Mouse (Mus musculus) MEL (cell line): ENCODE data around the gene Pgam1. TPM values are rescaled to one million over a fixed set of nuclear protein-coding genes. Genes with fewer than 3 reads are reported as not detected.

Experiments
- DNase-seq: peaks from one replicate; pipeline ENCODE4 v3.0.0; 2011; ENCODE audit warnings: low read depth, low spot score
- H3K27ac ChIP-seq: 2 replicates; pipeline ENCODE4 v1.5.1; 2012; ENCODE audit warnings: low read depth, mild to moderate bottlenecking, control low read depth, low read length, moderate library complexity; ENCODE audit not compliant: control insufficient read depth
- H3K27me3 ChIP-seq, 2 experiments: fragments of 150-350 bp in 1 of 2; sonication (generic) in 1 of 2; 2 replicates each; pipeline ENCODE4 v1.6.1; 2012; ENCODE audit warnings: low read length in 2 of 2, mild to moderate bottlenecking in 2 of 2, improper control_type of control experiment in 1 of 2, moderate library complexity in 1 of 2; ENCODE audit not compliant: insufficient read depth in 2 of 2, control insufficient read depth in 1 of 2
- H3K36me3 ChIP-seq, 2 experiments: 2 replicates each; pipeline ENCODE4 v1.6.1; 2012 to 2014; ENCODE audit warnings: low read length in 2 of 2, improper control_type of control experiment in 1 of 2, inconsistent platforms in 1 of 2, mild to moderate bottlenecking in 1 of 2; ENCODE audit not compliant: insufficient read depth in 2 of 2, control insufficient read depth in 1 of 2
- H3K4me1 ChIP-seq, 2 experiments: fragments of 150-350 bp in 1 of 2; sonication (generic) in 1 of 2; 2 replicates each; pipeline ENCODE4 v1.6.1; 2012; ENCODE audit warnings: low read length in 2 of 2, improper control_type of control experiment in 1 of 2, mild to moderate bottlenecking in 1 of 2; ENCODE audit not compliant: insufficient read depth in 2 of 2, control insufficient read depth in 1 of 2
- H3K4me3 ChIP-seq, 2 experiments: fragments of 150-350 bp in 1 of 2; sonication (generic) in 1 of 2; 2 replicates each; pipeline ENCODE4 v1.5.1; 2012; ENCODE audit warnings: low read depth in 2 of 2, low read length in 2 of 2, mild to moderate bottlenecking in 2 of 2, moderate library complexity in 2 of 2, control low read depth in 1 of 2, improper control_type of control experiment in 1 of 2; ENCODE audit not compliant: control insufficient read depth in 1 of 2, insufficient read depth in 1 of 2
- H3K79me2 ChIP-seq: 2 replicates; pipeline ENCODE4 v1.6.1; 2012; ENCODE audit warnings: mild to moderate bottlenecking, low read length, moderate library complexity; ENCODE audit not compliant: control insufficient read depth, poor library complexity, insufficient read depth
- H3K9ac ChIP-seq: 2 replicates; pipeline ENCODE4 v1.6.1; 2012; ENCODE audit warnings: low read depth, mild to moderate bottlenecking, control low read depth, low read length, moderate library complexity; ENCODE audit not compliant: control insufficient read depth, poor library complexity, severe bottlenecking
- H3K9me3 ChIP-seq: fragments of 150-350 bp; sonication (generic); replicated peaks from 2 replicates; pipeline ENCODE4 v1.6.1; 2012; ENCODE audit warnings: mild to moderate bottlenecking, low read length, improper control_type of control experiment, moderate library complexity; ENCODE audit not compliant: insufficient read depth
- BHLHE40 ChIP-seq: IDR thresholded peaks from 2 replicates; pipeline ENCODE4 v1.6.1; 2012; ENCODE audit warnings: low read depth, mild to moderate bottlenecking, inconsistent platforms, low read length, improper control_type of control experiment, borderline replicate concordance
- CHD1 ChIP-seq: IDR thresholded peaks from 2 replicates; pipeline ENCODE4 v1.6.1; 2012; ENCODE audit warnings: low read depth, mild to moderate bottlenecking, inconsistent platforms, low read length, improper control_type of control experiment
- ETS1 ChIP-seq: IDR thresholded peaks from 2 replicates; pipeline ENCODE4 v1.6.1; 2012; ENCODE audit warnings: low read depth, mild to moderate bottlenecking, inconsistent platforms, low read length, improper control_type of control experiment, moderate library complexity
- JUND ChIP-seq: IDR thresholded peaks from 2 replicates; pipeline ENCODE4 v1.6.1; 2011; ENCODE audit warnings: low read depth, mild to moderate bottlenecking, improper control_type of control experiment, low read length
- MAX ChIP-seq: IDR thresholded peaks from 2 replicates; pipeline ENCODE4 v1.6.1; 2011; ENCODE audit warnings: low read length, improper control_type of control experiment
- MEF2A ChIP-seq: IDR thresholded peaks from 2 replicates; pipeline ENCODE4 v1.6.1; 2014; ENCODE audit warnings: low read depth, mild to moderate bottlenecking, inconsistent platforms, low read length, improper control_type of control experiment; ENCODE audit not compliant: poor library complexity, insufficient replicate concordance, severe bottlenecking; ENCODE audit errors: extremely low read depth
- MYC ChIP-seq: IDR thresholded peaks from 2 replicates; pipeline ENCODE4 v1.6.1; 2011; ENCODE audit warnings: low read depth, mild to moderate bottlenecking, low read length, improper control_type of control experiment, moderate library complexity
- NELFE ChIP-seq: IDR thresholded peaks from 2 replicates; pipeline ENCODE4 v1.6.1; 2011; ENCODE audit warnings: low read depth, low read length, improper control_type of control experiment
- NRF1 ChIP-seq: IDR thresholded peaks from 2 replicates; pipeline ENCODE4 v1.6.1; 2014; ENCODE audit warnings: low read depth, mild to moderate bottlenecking, inconsistent platforms, low read length, improper control_type of control experiment, moderate library complexity; ENCODE audit not compliant: poor library complexity, insufficient read depth, severe bottlenecking
- POLR2A ChIP-seq, 2 experiments: IDR thresholded peaks; 2 replicates each; pipeline ENCODE4 v1.6.1; 2011 to 2012; ENCODE audit warnings: low read length in 2 of 2, mild to moderate bottlenecking in 2 of 2, control low read depth in 1 of 2, improper control_type of control experiment in 1 of 2, low read depth in 1 of 2, moderate library complexity in 1 of 2; ENCODE audit not compliant: control insufficient read depth in 1 of 2, insufficient read depth in 1 of 2, poor library complexity in 1 of 2
- RAD21 ChIP-seq: IDR thresholded peaks from 2 replicates; pipeline ENCODE4 v1.6.1; 2011; ENCODE audit warnings: mild to moderate bottlenecking, low read depth, low read length, improper control_type of control experiment
- RCOR1 ChIP-seq: IDR thresholded peaks from 2 replicates; pipeline ENCODE4 v1.6.1; 2012; ENCODE audit warnings: low read depth, mild to moderate bottlenecking, inconsistent platforms, low read length, improper control_type of control experiment
- SIN3A ChIP-seq: IDR thresholded peaks from 2 replicates; pipeline ENCODE4 v1.6.1; 2012; ENCODE audit warnings: low read length, improper control_type of control experiment, inconsistent platforms
- TCF12 ChIP-seq: IDR thresholded peaks from 2 replicates; pipeline ENCODE4 v1.6.1; 2014; ENCODE audit warnings: low read depth, mild to moderate bottlenecking, inconsistent platforms, low read length, improper control_type of control experiment, moderate library complexity
- UBTF ChIP-seq: IDR thresholded peaks from 2 replicates; pipeline ENCODE4 v1.6.1; 2012; ENCODE audit warnings: low read depth, mild to moderate bottlenecking, inconsistent platforms, low read length, improper control_type of control experiment, moderate library complexity, borderline replicate concordance; ENCODE audit not compliant: insufficient read depth
- ZC3H11A ChIP-seq: IDR thresholded peaks from 2 replicates; pipeline ENCODE4 v1.6.1; 2012; ENCODE audit warnings: low read depth, mild to moderate bottlenecking, inconsistent platforms, low read length, improper control_type of control experiment
- ZNF384 ChIP-seq: IDR thresholded peaks from 2 replicates; pipeline ENCODE4 v1.6.1; 2012; ENCODE audit warnings: low read depth, mild to moderate bottlenecking, inconsistent platforms, low read length, improper control_type of control experiment
- polyA plus RNA-seq, 2 experiments: library from polyadenylated mRNA; stranded (reverse) in 1 of 2; unstranded in 1 of 2; fragments of >175 nt in 1 of 2; fragments of >200 nt in 1 of 2; gene quantifications; 2 replicates each; pipeline versions ENCODE4 v1.2.1 to v1.2.4; 2012; ENCODE audit warnings: low replicate concordance in 2 of 2, low read depth in 1 of 2; ENCODE audit not compliant: insufficient read length in 2 of 2, insufficient read depth in 1 of 2, missing spikeins in 1 of 2
- total RNA-seq: library from RNA; depleted of rRNA; stranded (reverse); fragments of 300-350 nt; gene quantifications from 2 replicates; pipeline ENCODE4 v1.2.3, GENCODE M21; 2012

The Pgam1 gene
- total and polyA plus RNA-seq, 3 experiments = 220 to 756 (median 267) TPM

DNA sequence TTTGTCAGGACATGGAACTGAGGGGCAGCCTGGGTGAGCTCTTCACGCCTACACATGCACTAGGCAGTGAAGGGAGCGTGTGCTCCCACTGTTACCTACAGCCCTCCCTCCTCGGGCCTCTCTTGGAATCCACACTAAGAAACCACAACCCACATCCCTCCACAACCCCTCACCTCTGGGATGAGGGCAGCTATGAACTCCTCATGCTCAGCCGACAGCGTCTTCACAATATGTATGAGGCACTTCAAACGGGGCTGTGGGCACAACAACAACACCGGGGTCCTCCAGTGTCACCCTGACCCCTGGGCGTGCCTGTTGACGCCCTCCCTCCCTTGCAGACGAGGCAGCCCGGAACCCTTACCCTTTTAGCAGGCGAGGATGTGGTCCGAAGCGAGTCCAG is 37.4 kb upstream of the Pgam1 start:
- TF ChIP-seq RCOR1 (no peak), TCF12 (no peak), NRF1 (no peak), NELFE (no peak), UBTF (no peak), BHLHE40 (no peak), RAD21 (no peak), ETS1 (no peak), JUND (no peak), SIN3A (no peak), MEF2A (no peak), POLR2A (IDR thresholded peaks at IDR 0.05; ENCODE audit: control insufficient read depth in 1 of 2, insufficient read depth in 1 of 2, low read depth in 1 of 2, low read length in 2 of 2, poor library complexity in 1 of 2) (no peak)
- no peak overlapping the region for H3K9ac ChIP-seq
- no peaks in the 10 kb centered on the region for H3K79me2 ChIP-seq
- no peak for DNase-seq
- no peak overlapping the region for H3K27ac ChIP-seq
- no peaks in the 10 kb centered on the region for H3K9me3 ChIP-seq
- H3K4me3 ChIP-seq = no peak overlapping the region
- peaks cover 0 to 45% of the 10 kb centered on the region in 2 experiments; a peak in 2 of 4 replicates for H3K36me3 ChIP-seq
- H3K4me1 ChIP-seq = no peaks in the 10 kb centered on the region
- H3K27me3 ChIP-seq = no peaks in the 10 kb centered on the region

GRCm38 (mm10) chr19:41881842-41882241 is 29.9 kb upstream of the Pgam1 start:
- Histone ChIP-seq H3K36me3 (peaks cover 0 to 38% of the 10 kb centered on the region in 2 experiments; a peak in 2 of 4 replicates), H3K9ac (no peak overlapping the region), H3K4me3 (no peak overlapping the region), H3K27ac (no peak overlapping the region)
- TF ChIP-seq MYC (no peak), MAX (no peak), CHD1 (no peak), ZC3H11A (no peak), ZNF384 (no peak)
- TF ChIP-seq, all 39 proteins: peak for 0
- H3K27me3 ChIP-seq = no peaks in the 10 kb centered on the region
- no peak for DNase-seq
- no peaks in the 10 kb centered on the region for H3K4me1 ChIP-seq
- no peaks in the 10 kb centered on the region for H3K9me3 ChIP-seq
- no peaks in the 10 kb centered on the region for H3K79me2 ChIP-seq
